Mouse (Mus musculus): Measurements from ENCODE around the gene Add3.

Add3 gene

GRCm38 (mm10) chr19:53130399-53131175, 9.7 kb upstream of the Add3 start:
- peak; percentile 81 for DNase-seq

GRCm38 (mm10) chr19:53132471-53132870, 7.8 kb upstream of the Add3 start:
- no peak for DNase-seq

GRCm38 (mm10) chr19:53136336-53137090, 3.7 kb upstream of the Add3 start:
- DNase-seq = no peak

GRCm38 (mm10) chr19:53137116-53137670, 3.0 kb upstream of the Add3 start:
- no peak for DNase-seq

- DNase-seq = no peak
Measured at GRCm38 (mm10) chr19:53140804-53141250, 584 bp downstream of the Add3 start.

GRCm38 (mm10) chr19:53141251-53142072, 1.2 kb downstream of the Add3 start:
- peak; percentile 66 for DNase-seq

GRCm38 (mm10) chr19:53142190-53143107, 2.2 kb downstream of the Add3 start:
- peak; percentile 100 for DNase-seq

GRCm38 (mm10) chr19:53143108-53143971, 3.1 kb downstream of the Add3 start:
- DNase-seq = peak; percentile 56

GRCm38 (mm10) chr19:53145075-53145474, 4.8 kb downstream of the Add3 start:
- DNase-seq = no peak

GRCm38 (mm10) chr19:53149381-53149780, 9.1 kb downstream of the Add3 start:
- no peak for DNase-seq

GRCm38 (mm10) chr19:53152451-53152850, 12.2 kb downstream of the Add3 start:
- DNase-seq = no peak

GRCm38 (mm10) chr19:53153096-53153495, 12.9 kb downstream of the Add3 start:
- DNase-seq = no peak

- no peak for DNase-seq
Measured at GRCm38 (mm10) chr19:53154156-53154555, 13.9 kb downstream of the Add3 start.

- DNase-seq = no peak
Measured at GRCm38 (mm10) chr19:53156361-53156760, 16.1 kb downstream of the Add3 start.

- DNase-seq = no peak
Measured at GRCm38 (mm10) chr19:53157176-53157575, 16.9 kb downstream of the Add3 start.

- DNase-seq = no peak
Measured at GRCm38 (mm10) chr19:53159351-53159750, 19.1 kb downstream of the Add3 start.

GRCm38 (mm10) chr19:53162927-53163326, 22.7 kb downstream of the Add3 start:
- DNase-seq = no peak

GRCm38 (mm10) chr19:53164645-53165044, 24.4 kb downstream of the Add3 start:
- no peak for DNase-seq

- no peak for DNase-seq
Measured at GRCm38 (mm10) chr19:53165305-53166240, 25.3 kb downstream of the Add3 start.

GRCm38 (mm10) chr19:53166367-53166766, 26.1 kb downstream of the Add3 start:
- DNase-seq = no peak
